Mouse (Mus musculus): ENCODE measurements around the gene Tgm5.
"Not testable (repeated sequence)": the region's sequence is repeated elsewhere in the genome, so short reads cannot be mapped to it uniquely, and the experiment has no call there.

The Tgm5 gene

DNA sequence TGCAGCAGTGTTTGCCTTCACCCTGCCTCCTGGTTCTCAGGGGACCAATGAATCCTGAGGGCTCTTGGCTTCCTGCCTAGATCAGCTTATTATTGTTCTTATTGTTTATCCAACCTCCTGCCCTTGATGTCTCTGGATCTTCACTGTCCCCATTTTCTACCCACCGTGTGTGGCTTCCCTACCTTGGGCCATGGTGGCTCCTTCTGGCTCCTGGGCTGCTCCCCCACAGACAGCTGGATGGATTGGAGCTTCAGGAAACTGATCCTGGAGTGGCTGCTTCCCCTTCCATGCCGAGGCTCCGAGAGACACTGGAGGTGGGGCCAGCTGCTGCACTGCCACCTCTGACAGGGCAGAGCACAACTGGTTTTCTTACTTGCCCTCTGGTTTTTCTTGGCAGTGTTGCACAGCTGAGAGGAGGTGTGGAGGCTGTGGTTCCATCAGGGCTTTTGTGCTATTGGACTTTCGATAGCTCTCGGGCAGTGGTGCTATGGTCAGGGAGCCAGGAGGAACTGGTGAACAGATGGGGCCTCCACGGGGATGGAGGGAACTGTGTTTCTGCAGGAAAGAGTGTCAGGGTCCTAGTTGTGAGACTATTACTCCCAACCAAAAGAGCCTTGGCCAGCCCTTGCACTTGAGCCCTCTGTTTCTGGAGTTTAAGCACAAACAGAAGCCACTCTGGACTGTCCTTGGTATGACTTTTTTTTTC lies at the start of gene Tgm5:
Gene Tgm5 (minus strand): TSS at position 362 of the 706 bp plus-strand sequence.
- DNase-seq (ENCODE audit: low spot score), result no peak

DNA sequence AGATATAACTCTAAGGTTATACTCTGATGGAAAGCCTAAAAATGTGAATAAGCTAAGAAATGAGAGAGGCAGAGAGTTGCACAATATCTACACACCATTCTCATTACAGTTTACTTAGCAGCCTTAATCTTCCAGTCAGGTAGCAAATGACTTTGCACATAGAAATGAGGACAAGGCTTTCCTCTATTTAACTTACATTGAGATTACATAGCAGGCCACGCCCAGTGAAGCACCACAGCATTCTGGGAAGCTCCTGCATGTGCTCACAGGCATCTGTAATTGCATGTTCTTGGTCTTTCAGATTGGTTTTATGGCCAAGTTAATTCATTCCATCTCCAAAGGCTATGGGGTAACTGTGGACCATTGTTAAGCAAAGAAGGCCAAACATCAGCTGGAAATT lies 47.2 kb upstream of the Tgm5 start:
- DNase-seq (ENCODE audit: low spot score), result no peak

DNA sequence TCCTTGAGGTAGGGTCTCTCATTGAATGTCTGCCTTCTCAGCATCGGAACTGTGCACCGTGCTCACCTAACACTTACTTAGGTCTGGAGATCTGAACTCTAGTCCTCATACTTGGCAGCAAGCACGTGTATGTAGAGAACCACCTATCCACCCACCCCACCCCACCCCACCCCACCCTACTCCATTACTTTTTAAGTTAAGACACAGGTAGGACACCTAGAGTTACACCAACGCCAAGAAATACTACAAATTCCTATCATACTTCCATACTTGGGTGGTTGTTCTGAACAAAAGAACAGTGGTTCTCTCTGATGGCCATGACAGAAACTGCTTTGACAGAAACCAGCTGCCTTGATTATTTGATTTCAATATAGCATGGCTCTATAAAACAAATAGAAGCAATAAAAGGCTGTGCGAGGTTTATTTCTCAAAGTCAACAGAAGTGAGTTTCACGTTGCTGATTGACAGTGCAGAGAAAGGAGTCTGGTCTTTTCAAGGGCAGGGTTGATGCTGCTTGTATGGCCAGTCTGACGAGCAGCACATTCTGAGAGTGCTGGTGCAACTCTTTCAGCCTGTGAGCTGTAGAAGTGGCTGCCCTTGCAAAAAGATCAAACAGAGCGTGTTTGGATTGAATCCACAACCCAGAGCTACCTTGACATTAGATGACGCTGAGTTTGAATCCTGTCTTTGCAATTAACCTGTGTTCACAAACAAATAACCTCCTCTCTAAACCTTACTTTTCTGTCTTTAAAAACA lies 43.4 kb upstream of the Tgm5 start:
- no peak for DNase-seq (ENCODE audit: low spot score)

DNA sequence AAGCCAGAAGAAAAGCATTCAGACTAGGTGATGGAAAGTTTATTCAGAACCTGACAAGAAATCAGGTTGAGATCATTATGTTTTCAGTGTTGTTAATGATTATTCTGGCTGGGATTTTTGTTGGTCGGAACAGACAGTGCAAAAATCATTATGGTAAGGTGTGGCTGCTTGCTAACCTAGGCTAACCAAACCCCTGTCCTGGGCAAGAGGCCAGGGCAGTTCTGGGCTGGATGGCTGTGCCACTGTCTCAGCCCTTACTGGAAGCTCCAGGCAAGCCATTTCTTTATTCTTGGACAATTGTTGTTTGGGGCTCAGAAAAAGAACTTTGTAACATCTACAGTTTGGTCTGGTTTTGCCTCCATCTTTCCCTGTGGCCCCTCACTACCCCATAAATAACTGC lies 41.9 kb upstream of the Tgm5 start:
- no peak for DNase-seq (ENCODE audit: low spot score)

DNA sequence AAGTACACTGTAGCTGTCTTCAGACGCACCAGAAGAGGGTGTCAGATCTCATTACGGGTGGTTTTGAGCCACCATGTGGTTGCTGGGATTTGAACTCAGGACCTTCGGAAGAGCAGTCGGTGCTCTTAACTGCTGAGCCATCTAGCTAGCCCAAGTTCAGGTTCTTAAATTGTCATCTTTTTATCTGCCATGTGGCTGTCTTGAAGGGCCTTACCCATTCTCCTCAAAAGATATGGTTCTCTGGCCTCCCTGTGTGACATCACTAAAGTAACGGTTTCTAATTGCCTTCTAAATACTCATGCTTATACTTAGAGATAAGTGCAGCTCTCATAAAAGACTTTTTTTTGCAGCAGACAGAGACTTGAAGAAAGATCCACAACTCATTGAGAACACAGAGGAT lies 40.7 kb upstream of the Tgm5 start:
- not testable (repeated sequence) for DNase-seq (ENCODE audit: low spot score)

DNA sequence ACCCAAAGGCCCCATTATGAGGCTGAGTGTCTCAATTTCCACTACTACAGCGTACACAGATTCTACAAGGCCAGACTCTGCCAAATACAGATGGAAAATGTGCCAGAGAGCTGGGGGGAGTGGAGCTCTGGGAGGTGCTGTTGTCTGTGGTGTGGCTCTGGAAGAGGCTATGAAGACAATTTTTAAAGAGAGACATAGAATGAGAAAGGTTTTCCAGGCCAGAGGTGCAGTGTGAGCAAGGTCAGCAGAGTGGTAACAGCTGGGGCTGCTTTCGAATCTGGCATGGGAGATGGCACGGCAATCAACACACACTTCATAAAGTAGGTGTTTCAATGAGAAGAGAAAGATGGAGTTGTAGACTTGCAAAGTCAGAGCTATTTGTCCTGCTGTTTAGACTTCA lies 33.6 kb upstream of the Tgm5 start:
- DNase-seq (ENCODE audit: low spot score), result no peak

DNA sequence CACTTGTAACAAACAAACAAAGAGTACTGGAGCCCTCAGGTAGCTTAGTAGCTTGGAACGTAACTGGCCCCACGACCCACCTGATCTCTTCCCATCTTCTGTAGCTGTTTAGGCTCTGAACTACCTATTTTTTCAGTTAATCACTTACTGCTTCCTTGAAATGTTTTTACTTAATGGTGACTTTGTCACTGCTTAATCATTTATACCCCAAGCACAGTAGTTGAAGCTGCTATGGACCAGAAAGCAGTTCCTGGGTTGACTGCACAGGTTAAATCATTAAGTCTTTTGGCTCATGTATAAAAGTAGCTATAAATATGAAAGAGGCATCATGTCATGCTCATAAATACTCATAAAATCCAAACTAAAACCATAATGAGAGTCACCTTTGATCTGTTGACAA lies 29.8 kb upstream of the Tgm5 start:
- no peak for DNase-seq (ENCODE audit: low spot score)

DNA sequence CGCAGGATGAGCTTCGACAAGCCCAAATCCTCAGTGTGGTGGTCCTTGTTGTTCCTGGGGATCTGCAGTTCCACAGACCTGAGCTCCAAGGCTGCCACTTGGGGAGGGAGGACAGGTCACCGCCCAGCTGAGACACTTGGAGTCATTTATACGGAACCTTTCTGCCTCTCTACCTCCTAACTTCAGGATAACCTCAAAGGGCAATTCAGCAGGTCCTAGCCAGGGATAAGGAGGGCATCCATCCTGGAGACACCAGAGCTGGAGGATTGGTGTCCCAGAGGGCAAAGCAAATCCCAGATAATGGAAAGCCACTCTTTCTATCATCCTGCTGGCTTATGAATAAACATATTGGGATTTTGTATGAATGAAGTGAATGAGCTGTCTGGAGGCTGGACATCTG lies 24.1 kb upstream of the Tgm5 start, which contains the start of gene Tgm7:
Gene Tgm7 (minus strand): TSS at position 101 of the 400 bp plus-strand sequence.
- DNase-seq (ENCODE audit: low spot score), result no peak

DNA sequence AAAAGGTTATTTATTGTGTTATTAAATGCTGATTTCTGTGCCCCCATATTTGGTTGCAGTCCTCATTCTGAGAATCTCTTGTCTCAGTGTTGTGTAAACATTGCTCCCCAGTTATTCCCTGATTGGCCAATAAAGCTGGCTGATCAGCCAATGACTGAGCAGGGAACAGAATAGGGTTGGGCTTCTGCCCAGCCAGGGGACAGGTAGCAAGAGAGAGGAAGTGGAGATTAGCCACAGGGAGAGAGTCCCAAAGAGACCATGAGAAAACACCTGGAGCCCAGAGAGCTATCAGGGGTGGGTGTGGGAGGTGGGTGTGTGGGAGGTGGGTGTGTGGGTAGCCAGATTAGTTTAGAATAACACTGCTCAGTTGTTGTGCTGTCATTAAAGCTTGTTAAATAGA lies 20.3 kb upstream of the Tgm5 start:
- DNase-seq (ENCODE audit: low spot score), result no peak

DNA sequence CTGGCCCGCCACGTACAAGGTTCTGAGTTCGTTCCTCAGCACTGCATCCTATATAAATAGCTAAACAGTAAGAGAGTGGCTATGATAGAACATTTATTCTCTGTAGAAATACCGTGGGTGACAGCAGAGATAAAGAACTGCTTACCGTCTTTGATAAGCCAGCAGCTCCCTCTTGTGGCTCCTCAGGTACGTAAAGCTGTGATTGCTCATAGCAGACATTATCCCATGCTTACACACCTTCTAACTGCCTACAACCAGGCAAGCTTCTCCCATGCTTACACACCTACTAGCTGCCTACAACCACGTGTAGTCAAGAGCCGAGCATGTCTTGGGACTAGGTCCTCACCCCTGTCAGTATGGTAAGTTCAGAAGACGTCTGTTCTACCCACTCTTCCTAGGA lies 16.4 kb upstream of the Tgm5 start:
- peak; percentile 71 for DNase-seq (ENCODE audit: low spot score)

DNA sequence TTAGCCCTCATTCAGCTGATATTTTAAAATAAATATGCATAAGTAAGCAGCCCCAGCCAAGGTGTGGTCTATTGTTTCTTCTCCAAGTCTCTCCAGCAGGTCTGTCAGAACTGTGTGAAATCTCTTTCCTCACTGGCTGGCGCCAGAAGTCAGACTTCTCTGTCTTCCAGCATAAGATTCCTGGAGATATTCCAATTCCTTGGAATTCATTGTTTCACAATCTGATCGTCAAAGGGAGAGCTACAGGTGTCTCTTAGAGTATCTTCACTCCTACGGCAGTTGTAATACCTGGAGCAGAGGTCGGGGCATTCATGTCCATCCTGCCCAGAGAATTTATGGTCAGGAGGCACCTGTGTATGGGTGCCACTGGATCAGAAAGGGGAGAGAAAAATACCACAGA lies 4.1 kb upstream of the Tgm5 start:
- no peak for DNase-seq (ENCODE audit: low spot score)

DNA sequence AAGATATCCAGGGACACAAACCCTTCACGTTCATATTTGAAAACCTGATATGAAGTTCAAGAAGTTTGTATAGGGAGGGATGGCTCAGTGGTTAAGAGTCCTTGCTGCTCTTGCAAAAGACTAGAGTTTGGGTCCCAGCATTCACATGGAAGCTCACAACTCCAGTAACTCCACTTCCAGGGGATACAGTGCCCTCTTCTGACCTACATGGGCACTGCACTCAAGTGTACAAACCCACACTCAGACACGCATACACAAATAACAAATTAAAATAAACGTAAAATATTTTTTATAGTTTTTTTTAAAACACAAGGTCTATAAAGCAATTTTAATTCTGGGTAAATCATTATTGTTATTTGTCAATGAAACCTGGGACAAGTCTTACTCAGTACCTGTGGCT lies 2.9 kb upstream of the Tgm5 start:
- no peak for DNase-seq (ENCODE audit: low spot score)

DNA sequence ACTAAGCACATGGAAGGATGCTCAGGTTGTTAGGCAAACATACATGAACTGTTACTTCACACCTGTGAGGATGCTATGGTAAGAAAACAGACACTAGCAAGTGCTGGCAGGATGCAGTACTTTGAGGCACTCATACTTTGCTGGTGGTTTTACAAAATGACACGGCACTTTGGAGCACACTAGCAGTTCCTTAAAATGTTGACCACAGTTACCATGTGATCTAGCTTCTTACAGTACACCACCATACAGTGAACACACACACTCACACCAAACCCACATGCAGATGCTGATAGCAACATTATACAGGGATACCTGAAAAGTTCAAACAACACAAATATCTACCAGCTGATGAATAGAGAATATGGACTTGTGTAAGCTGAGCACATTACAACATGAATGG lies 3.0 kb downstream of the Tgm5 start:
- no peak for DNase-seq (ENCODE audit: low spot score)

DNA sequence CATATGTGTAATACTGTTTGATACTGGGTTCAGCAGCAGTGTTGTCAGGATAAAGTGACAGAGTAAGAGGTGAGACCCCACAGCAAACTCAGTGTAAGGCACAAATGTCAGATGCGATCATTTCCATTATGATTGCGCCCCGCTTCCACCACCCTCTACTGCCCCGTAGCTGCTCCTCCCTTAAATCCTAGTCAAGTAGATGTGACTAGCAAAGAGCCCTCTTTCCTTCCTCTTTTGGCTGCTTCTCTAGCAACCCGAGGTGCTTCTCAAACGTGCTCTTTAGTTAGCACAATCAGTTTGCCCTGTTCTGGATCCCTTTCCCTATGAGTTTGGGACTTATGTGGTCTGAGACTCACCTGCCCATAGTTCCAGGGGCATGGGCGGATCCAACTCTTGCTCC lies 10.9 kb downstream of the Tgm5 start:
- DNase-seq (ENCODE audit: low spot score), result no peak

DNA sequence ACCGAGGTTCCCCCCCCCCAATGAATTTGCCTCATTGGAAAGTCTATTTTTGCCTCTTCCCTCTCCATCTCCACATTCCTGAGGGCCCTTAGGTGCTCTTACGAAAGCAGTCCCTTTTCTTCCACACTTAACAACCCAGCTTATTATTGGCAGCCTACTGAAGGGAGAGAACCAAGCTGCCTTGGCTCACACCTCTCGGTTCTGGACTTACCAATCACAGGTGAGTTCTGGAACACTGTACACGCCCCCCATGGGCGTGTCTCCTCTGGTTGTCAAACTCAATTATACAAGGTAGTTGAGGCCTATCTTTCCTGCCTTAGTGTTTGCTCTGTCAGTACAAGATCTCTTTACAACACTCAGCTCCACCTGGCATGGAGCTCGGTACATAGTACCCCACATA lies 13.8 kb downstream of the Tgm5 start:
- DNase-seq (ENCODE audit: low spot score), result no peak

DNA sequence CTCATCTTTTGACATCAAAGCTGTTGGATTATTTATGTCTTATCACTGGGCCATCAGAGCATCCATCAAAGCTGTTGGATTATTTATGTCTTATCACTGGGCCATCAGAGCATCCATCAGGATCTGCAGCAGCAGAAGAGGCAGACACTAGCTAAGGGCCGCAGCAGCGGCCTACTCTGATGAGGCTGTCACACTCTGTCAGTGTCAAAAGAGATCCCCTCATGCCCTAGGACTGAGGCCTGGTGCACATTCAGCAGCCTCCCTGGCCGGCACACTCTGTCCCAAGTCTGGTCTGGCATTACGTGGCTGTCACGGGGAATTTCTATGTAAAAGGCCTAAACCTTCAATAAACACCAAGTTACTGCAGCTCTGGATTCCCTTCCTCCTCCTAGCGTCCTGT lies 16.1 kb downstream of the Tgm5 start:
- no peak for DNase-seq (ENCODE audit: low spot score)

DNA sequence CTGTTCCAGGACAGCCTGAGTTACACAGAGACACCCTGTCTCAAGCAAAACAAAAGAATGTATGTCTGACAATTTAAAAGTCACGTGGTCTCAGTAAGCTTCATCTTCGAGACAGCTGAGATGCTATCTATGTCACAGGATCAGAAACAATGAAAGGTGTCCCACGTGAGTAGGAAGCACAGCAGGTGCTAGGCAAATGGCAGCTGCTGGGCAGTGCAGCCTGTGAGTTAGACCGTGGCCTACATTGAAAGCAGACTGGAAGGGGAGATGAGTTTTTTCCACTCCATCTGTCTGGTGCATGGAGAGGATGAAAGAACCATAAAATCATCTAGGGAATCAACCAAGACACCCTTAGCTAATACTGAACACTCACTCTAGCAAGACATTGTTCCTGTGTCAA lies 18.5 kb downstream of the Tgm5 start:
- DNase-seq (ENCODE audit: low spot score), result no peak

DNA sequence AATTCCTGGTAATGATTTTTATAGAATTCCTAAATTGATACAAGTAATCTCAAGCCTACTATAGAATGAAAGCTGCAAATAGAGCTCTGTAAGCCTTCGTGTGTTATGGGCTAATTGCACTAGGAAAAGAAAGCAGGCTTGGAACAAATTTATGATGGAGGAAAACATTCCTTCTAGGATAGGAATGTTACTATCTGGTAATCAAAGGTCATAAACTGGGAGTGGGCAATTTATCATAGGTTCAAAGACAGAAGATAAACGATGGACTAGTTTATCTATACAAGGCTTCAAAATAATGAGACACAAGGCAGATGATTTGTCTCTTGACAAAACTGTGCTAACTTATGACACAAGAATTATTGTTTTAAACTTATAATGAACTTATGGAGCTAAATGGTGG lies 24.3 kb downstream of the Tgm5 start:
- DNase-seq (ENCODE audit: low spot score), result no peak

DNA sequence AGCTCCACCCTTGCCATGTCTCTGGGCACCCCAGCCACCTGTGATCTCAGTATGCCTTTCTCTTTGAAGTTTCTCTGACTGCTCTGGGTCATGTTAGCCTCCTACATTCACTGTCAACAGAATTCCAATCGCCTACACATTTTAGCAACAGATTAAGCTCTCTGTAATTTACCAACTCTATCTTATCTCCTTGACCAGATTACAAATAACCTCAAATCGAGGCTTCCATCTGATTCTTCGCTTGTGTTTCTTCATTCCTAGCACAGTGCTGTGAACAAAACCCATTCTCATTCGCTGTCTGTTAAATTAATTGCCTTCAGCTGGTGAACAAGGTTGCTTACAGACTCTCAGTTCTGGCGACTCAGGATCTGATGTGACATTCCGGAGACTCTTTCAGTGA lies 27.6 kb downstream of the Tgm5 start:
- DNase-seq (ENCODE audit: low spot score), result no peak

DNA sequence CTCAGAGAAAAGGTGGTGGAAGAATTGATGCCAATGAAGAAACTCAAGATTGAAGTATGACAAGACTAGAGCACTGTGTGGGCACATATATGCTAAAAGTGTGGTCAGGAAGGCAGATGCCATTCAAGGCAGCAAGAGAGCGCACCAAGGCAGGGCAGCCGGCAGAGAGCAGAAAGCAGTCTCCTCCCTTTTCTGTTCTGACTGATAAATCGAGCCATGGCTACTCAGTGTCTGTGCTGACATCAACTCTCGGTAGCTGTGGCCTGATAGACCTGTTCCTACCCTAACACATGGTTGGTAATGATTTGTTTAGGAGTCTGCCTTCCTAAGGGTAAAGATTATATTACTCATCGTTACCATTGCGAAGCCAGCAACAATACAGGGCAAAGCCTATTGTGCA lies 29.7 kb downstream of the Tgm5 start:
- no peak for DNase-seq (ENCODE audit: low spot score)

DNA sequence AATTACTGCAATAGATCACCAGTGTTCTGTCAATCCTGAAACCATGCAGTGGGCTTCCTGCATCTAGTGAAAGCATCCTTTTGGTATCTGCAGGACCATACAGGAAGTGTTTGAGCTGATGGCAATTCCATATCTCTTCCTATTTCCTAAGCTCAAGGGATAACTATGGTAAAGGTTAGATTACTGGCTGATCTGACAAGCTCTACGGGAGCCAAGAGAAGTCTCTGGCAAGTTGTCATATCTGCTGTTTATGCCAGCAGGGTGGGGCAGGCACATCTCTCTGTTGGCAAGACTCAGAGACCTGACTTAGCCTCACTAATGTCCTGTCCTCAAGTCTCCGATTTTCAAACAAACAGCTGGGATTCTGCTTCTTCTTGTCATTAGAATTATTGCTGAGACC lies 31.6 kb downstream of the Tgm5 start:
- DNase-seq (ENCODE audit: low spot score), result no peak

DNA sequence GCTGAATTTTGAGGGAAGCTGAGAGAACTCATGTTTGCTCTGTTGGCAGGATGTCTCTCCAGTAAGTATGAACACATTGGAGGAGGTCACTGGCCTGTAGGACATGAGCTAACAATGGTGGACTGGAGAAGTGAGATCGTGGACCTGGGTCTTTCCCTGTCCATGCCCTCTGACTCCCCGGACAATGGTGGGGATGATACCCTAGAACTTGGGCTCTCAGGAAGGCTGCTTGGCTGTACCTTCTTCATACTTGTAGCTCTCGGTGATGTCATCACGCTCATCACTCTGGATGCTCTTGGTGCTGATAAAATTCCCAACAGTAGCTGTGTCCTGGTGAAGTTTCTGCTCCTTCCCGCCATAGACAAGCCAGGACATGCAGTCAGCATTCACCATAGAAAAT lies 33.5 kb downstream of the Tgm5 start:
- DNase-seq (ENCODE audit: low spot score), result no peak

DNA sequence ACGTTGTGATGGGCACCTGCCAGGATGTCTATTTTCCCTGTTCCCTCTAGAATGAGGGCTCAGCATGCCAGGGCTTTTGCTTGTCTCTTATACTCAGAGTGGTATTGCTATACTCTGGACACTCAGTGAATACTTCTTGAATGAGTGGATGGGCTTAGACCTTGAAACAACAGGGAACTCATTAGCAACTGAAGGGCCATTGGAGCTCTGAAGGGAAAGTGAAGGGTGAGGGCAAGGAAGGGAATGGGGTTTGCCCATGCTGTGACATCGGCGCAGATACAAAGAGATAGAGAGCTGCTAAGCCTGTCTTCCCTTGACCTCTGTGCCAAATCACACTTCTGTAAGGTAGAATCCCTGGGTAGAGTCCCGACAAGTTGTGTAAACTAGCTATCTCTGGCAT lies 40.0 kb downstream of the Tgm5 start:
- DNase-seq (ENCODE audit: low spot score), result no peak

DNA sequence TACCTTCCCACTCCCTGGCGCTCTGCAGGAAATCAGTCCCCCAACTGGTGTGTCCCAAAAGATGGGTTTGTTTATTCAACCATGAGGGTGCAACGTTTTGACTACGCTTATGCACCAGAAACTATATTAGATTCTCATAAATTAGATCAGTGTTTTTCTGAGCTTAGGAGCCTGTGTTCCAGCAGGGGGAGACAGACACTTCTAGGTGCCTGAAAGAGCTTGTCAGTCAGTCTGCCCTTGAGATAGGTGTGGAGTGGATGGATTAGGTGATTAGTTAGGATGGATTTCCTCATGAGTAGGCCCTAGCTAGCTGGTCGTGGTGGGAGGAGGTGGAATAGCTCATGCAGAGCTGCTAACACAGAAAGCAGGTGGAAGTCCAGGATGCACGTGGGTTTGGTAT lies 44.5 kb downstream of the Tgm5 start:
- DNase-seq (ENCODE audit: low spot score), result peak; percentile 40
